Mouse (Mus musculus) cerebellum, adult 18-20 months (tissue): ENCODE data around the gene Auts2.

Experiments used
- DNase-seq, 2 experiments: peaks; one replicate each; pipeline ENCODE4 v3.0.0; 2021

Auts2 gene

DNA sequence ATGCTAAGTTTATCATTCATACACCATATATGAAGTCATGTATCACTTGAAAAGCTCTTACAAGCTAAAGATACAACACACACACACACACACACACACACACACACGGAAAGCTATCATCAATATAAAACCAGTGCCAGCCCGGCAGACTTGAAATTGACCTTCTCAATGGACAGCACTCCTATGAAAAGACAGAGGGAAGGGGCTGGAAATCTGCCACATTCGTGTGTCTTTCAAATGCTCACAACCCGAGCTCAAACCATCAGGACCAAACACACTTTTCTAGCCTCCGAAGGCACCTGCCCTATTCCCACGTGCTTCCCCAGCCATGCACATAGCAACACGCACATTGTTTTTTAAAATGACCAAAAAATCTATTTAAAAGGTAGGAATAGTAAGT is 308.7 kb downstream of the Auts2 start:
- DNase-seq: no peak

GRCm38 (mm10) chr5:132231280-132232047 is 311.7 kb downstream of the Auts2 start:
- peak; percentile 65 to 72 for DNase-seq

- peak; percentile 62 to 63 for DNase-seq
These were observed 313.3 kb downstream of the Auts2 start for GRCm38 (mm10) chr5:132229644-132230357.

DNA sequence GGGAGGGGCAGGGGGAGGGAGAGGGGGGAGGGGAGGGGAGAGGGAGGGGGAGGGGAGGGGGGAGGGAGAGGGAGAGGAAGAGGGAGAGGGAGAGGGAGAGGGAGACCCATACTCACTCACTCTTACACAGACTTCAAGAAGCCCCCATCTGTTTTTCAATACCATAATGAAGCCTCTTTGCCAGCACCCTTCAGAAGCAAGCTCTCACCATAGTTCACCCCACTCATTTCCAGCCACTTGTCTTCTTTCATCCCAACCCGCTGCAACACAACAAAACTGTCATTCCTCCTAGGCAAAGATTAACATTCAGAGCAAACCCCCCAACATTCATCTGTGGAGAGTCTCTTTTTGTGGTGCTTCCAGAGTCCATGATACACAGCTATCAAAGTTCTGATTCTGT is 314.1 kb downstream of the Auts2 start:
- no peak for DNase-seq

- DNase-seq: no peak
These were observed 322.7 kb downstream of the Auts2 start for GRCm38 (mm10) chr5:132220376-132220930.

DNA sequence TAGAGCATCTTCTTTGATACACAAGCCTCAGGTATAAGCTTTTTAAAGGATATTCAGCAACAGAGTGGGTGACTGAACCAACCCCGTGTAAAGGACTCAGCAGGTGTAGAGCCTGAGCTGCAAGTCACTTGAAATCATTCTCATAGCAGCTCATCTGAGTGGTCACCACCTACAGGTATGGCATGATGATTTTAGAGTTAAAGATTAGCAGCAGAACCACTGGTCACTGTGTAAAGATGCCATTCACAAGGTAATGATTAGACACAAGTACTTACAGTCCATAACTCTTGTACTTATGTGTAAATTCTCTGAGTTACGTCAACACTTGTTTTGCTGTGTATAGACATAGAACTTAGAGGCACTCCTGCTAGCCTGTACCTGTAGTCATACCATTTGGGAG is 327.0 kb downstream of the Auts2 start:
- no peak for DNase-seq

DNA sequence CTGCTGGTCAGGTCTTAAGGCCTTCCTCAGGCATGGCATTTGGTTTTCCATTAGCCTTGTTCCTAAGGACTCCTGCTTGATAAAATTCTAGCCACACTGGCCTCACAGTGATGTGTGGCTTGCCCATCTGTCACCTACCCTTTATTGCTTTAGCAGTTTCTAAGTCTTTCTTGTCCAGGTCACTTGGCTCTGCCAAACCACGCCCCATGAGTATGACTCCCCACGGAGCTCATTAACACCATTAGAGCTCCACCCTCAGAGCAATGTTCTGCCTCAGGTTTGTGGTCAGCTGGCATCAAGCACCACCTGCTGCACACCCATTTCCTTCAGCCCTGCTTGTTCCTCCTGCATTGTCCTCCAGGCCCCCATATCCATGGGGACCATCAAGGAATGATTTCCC is 330.7 kb downstream of the Auts2 start:
- peak; percentile 42 to 56 for DNase-seq

GRCm38 (mm10) chr5:132209694-132210093 is 333.4 kb downstream of the Auts2 start:
- no peak for DNase-seq

- DNase-seq: no peak
These were observed 336.9 kb downstream of the Auts2 start for GRCm38 (mm10) chr5:132206220-132206619.

GRCm38 (mm10) chr5:132203846-132204245 is 339.3 kb downstream of the Auts2 start:
- DNase-seq: no peak

DNA sequence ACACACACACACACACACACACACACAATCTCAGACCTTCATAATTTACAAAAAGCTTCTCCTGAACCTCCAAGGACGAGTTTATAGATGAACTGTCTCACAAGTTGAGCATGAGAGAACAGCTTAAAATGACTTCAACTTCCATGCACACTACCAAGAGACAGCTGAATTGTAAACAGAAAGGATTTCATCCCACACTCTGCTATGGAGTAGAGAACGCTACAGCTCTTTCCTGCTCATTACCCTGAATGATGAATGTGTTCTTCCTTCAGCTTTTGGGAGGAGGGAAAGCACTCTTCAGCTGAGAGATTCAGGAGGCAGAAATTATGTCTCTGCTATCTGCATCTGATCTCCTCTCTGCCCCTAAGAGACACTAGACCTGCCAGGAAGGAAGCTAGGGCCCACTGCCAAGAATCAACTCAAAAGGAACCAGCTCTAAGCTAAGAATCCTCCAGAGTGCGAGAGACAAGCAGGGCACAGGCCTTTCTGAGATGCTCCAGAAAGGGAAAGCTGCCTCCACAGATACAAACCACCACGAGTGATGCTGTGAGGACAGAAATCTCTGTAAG is 342.0 kb downstream of the Auts2 start:
- peak; percentile 32 to 49 for DNase-seq

DNA sequence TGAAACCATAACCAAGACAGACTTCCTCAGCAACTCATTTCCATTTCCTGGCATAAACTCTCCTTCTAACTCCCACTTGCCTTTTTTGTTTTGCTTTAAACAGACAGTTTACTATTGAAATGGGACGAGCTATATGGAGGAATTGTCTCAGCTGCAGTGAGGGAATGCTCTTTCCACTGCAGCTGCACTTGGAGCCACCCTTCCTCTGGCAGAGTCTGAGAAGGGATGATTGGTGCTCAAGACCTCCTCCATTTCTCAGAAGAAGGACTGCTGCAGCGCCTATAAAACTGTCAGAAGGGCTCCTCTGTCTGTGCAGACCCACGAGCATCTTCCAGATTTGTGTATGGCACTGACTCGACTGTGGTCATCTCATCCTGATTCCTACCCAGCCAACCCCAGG is 342.5 kb downstream of the Auts2 start:
- DNase-seq: no peak

- DNase-seq: peak; percentile 31 to 33
These were observed 348.1 kb downstream of the Auts2 start for GRCm38 (mm10) chr5:132195048-132195533.

DNA sequence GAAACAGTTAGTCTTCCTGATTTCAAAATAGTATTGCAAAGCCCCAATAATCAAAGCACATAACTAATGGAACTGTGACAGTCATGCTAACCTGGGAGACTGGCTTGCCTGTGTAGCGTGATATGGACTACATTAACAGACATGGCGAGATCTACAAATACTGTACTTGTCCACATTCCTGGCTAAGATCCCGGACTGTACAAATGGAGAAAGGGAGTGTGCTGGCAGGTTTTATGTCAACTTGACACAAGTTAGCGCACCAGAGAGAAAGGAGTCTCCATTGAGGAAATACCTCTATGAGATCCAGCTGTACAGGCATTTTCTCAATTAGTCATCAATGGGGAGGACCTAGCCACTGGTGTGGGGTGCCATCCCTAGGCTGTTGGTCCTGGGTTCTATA is 353.0 kb downstream of the Auts2 start:
- no peak for DNase-seq

- DNase-seq: no peak
These were observed 356.5 kb downstream of the Auts2 start for GRCm38 (mm10) chr5:132186659-132187058.

DNA sequence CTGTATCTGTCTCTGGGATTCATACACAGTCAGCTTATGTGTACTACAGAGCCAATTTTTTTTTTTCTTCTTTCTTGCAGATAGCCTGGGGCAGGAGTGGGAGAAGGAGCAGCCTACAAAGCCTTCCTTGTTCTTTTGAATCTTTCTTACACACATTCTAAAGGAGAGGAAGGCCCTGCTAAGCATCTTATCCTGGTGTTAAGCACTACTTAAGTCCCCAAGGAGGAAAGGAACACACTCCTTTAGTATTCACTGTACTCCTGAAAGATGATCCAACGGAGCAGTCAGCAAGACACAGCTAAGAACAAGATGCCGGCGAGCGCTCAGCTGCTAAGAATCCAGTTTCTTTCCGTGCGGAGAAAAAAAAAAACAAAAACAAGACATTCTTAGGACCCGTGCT is 356.9 kb downstream of the Auts2 start:
- DNase-seq: no peak

DNA sequence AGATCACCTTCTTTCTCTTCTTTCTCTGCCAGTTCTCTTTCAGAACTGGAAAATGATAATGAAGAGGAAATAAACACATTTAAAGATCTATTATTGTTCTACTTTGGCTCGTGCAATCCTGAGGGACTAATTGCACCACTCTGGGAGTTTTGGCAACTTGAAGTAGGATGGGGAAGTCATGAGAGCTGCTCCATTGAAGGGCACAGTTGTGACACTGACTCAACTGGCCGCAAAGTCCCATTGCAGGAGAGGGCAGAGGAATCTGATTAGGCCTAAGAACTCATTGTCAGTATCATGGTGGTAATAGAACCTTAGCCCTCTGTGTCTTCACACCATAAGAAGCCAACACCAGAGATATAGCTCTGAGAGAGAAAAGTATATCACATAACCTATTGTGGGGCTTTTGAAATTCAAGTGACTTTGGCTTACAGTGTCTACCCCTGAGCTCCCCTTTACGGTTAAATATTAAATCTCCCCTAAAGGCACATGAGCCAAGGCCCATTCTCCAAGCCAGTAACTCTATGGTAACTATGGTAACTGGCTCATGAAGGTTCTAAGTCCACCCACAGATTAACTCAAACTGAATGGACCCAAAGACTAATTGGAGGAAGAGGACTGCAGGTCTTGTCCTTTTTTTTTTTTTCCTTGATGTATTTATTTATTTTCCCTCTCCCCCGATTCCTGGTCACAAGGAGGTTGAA is 358.6 kb downstream of the Auts2 start:
- no peak for DNase-seq

- DNase-seq: no peak
These were observed 361.1 kb downstream of the Auts2 start for GRCm38 (mm10) chr5:132182077-132182476.

DNA sequence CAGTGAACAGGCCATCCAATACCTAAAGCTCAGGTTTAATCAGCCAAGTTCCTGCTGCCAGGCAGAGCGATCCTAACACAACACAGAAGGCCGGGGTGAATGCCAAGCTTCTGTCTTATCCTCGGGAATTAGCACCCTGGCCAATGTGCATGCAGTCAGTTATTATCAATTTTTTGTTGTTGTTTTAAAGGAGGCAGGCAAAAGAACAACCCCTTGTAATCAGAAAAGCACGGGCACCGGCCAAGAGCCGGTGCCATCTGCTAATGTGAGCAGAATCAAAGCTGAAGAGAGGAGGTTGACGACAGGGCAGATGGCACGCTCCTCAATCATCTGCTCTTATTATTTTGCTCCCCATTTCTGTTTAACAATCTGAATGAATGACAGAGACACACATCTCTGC is 373.1 kb downstream of the Auts2 start:
- peak; percentile 77 to 82 for DNase-seq

DNA sequence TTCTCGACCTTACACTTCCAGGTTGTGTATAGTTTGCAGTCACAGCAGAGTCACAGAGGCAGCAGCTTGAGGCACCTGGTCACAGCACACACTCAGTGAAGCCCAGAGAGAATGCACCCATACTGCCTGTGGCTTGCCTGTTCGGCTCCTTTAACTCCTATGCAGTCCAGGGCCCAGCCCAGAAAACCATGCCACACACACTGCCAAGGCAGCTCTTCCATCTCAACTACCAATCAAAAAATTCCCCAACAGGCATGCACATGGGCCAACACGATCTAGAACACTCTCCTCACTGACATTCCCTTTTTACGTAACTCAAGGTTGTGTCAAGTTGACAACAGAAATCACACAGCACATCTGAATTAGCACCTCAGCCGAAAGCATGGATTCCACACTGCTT is 374.3 kb downstream of the Auts2 start:
- no peak for DNase-seq

- DNase-seq: no peak
These were observed 374.9 kb downstream of the Auts2 start for GRCm38 (mm10) chr5:132168224-132168623.

- no peak for DNase-seq
These were observed 376.6 kb downstream of the Auts2 start for GRCm38 (mm10) chr5:132166559-132166958.

- no peak for DNase-seq
These were observed 379.2 kb downstream of the Auts2 start for GRCm38 (mm10) chr5:132163960-132164359.
